Mouse (Mus musculus) MEL (cell line): ENCODE data around the gene Gm49325. TPM values are rescaled to one million over a fixed set of nuclear protein-coding genes. Genes with fewer than 3 reads are reported as not detected.

Experiments
- DNase-seq: peaks from one replicate; pipeline ENCODE4 v3.0.0; 2011; ENCODE audit warnings: low read depth, low spot score
- H3K27ac ChIP-seq: 2 replicates; pipeline ENCODE4 v1.5.1; 2012; ENCODE audit warnings: low read depth, mild to moderate bottlenecking, control low read depth, low read length, moderate library complexity; ENCODE audit not compliant: control insufficient read depth
- H3K27me3 ChIP-seq, 2 experiments: fragments of 150-350 bp in 1 of 2; sonication (generic) in 1 of 2; 2 replicates each; pipeline ENCODE4 v1.6.1; 2012; ENCODE audit warnings: low read length in 2 of 2, mild to moderate bottlenecking in 2 of 2, improper control_type of control experiment in 1 of 2, moderate library complexity in 1 of 2; ENCODE audit not compliant: insufficient read depth in 2 of 2, control insufficient read depth in 1 of 2
- H3K36me3 ChIP-seq, 2 experiments: 2 replicates each; pipeline ENCODE4 v1.6.1; 2012 to 2014; ENCODE audit warnings: low read length in 2 of 2, improper control_type of control experiment in 1 of 2, inconsistent platforms in 1 of 2, mild to moderate bottlenecking in 1 of 2; ENCODE audit not compliant: insufficient read depth in 2 of 2, control insufficient read depth in 1 of 2
- H3K4me1 ChIP-seq, 2 experiments: fragments of 150-350 bp in 1 of 2; sonication (generic) in 1 of 2; 2 replicates each; pipeline ENCODE4 v1.6.1; 2012; ENCODE audit warnings: low read length in 2 of 2, improper control_type of control experiment in 1 of 2, mild to moderate bottlenecking in 1 of 2; ENCODE audit not compliant: insufficient read depth in 2 of 2, control insufficient read depth in 1 of 2
- H3K4me3 ChIP-seq, 2 experiments: fragments of 150-350 bp in 1 of 2; sonication (generic) in 1 of 2; 2 replicates each; pipeline ENCODE4 v1.5.1; 2012; ENCODE audit warnings: low read depth in 2 of 2, low read length in 2 of 2, mild to moderate bottlenecking in 2 of 2, moderate library complexity in 2 of 2, control low read depth in 1 of 2, improper control_type of control experiment in 1 of 2; ENCODE audit not compliant: control insufficient read depth in 1 of 2, insufficient read depth in 1 of 2
- H3K79me2 ChIP-seq: 2 replicates; pipeline ENCODE4 v1.6.1; 2012; ENCODE audit warnings: mild to moderate bottlenecking, low read length, moderate library complexity; ENCODE audit not compliant: control insufficient read depth, poor library complexity, insufficient read depth
- H3K9ac ChIP-seq: 2 replicates; pipeline ENCODE4 v1.6.1; 2012; ENCODE audit warnings: low read depth, mild to moderate bottlenecking, control low read depth, low read length, moderate library complexity; ENCODE audit not compliant: control insufficient read depth, poor library complexity, severe bottlenecking
- H3K9me3 ChIP-seq: fragments of 150-350 bp; sonication (generic); replicated peaks from 2 replicates; pipeline ENCODE4 v1.6.1; 2012; ENCODE audit warnings: mild to moderate bottlenecking, low read length, improper control_type of control experiment, moderate library complexity; ENCODE audit not compliant: insufficient read depth
- BHLHE40 ChIP-seq: IDR thresholded peaks from 2 replicates; pipeline ENCODE4 v1.6.1; 2012; ENCODE audit warnings: low read depth, mild to moderate bottlenecking, inconsistent platforms, low read length, improper control_type of control experiment, borderline replicate concordance
- EP300 ChIP-seq, 2 experiments: IDR thresholded peaks; 2 replicates each; pipeline ENCODE4 v1.6.1; 2011; ENCODE audit warnings: improper control_type of control experiment in 2 of 2, low read length in 2 of 2, low read depth in 1 of 2, mild to moderate bottlenecking in 1 of 2
- ETS1 ChIP-seq: IDR thresholded peaks from 2 replicates; pipeline ENCODE4 v1.6.1; 2012; ENCODE audit warnings: low read depth, mild to moderate bottlenecking, inconsistent platforms, low read length, improper control_type of control experiment, moderate library complexity
- GATA1 ChIP-seq: IDR thresholded peaks from 2 replicates; pipeline ENCODE4 v1.6.1; 2011; ENCODE audit warnings: low read depth, low read length, improper control_type of control experiment
- JUND ChIP-seq: IDR thresholded peaks from 2 replicates; pipeline ENCODE4 v1.6.1; 2011; ENCODE audit warnings: low read depth, mild to moderate bottlenecking, improper control_type of control experiment, low read length
- MAFK ChIP-seq: IDR thresholded peaks from 2 replicates; pipeline ENCODE4 v1.6.1; 2011; ENCODE audit warnings: low read depth, mild to moderate bottlenecking, low read length, improper control_type of control experiment, borderline replicate concordance
- MAX ChIP-seq: IDR thresholded peaks from 2 replicates; pipeline ENCODE4 v1.6.1; 2011; ENCODE audit warnings: low read length, improper control_type of control experiment
- MAZ ChIP-seq: IDR thresholded peaks from 2 replicates; pipeline ENCODE4 v1.6.1; 2012; ENCODE audit warnings: low read depth, mild to moderate bottlenecking, inconsistent platforms, low read length, improper control_type of control experiment
- MEF2A ChIP-seq: IDR thresholded peaks from 2 replicates; pipeline ENCODE4 v1.6.1; 2014; ENCODE audit warnings: low read depth, mild to moderate bottlenecking, inconsistent platforms, low read length, improper control_type of control experiment; ENCODE audit not compliant: poor library complexity, insufficient replicate concordance, severe bottlenecking; ENCODE audit errors: extremely low read depth
- MXI1 ChIP-seq: IDR thresholded peaks from 2 replicates; pipeline ENCODE4 v1.6.1; 2011; ENCODE audit warnings: mild to moderate bottlenecking, low read depth, low read length, improper control_type of control experiment
- MYB ChIP-seq: IDR thresholded peaks from 2 replicates; pipeline ENCODE4 v1.6.1; 2011; ENCODE audit warnings: mild to moderate bottlenecking, low read depth, low read length, improper control_type of control experiment
- MYC ChIP-seq: IDR thresholded peaks from 2 replicates; pipeline ENCODE4 v1.6.1; 2011; ENCODE audit warnings: low read depth, mild to moderate bottlenecking, low read length, improper control_type of control experiment, moderate library complexity
- NELFE ChIP-seq: IDR thresholded peaks from 2 replicates; pipeline ENCODE4 v1.6.1; 2011; ENCODE audit warnings: low read depth, low read length, improper control_type of control experiment
- NRF1 ChIP-seq: IDR thresholded peaks from 2 replicates; pipeline ENCODE4 v1.6.1; 2014; ENCODE audit warnings: low read depth, mild to moderate bottlenecking, inconsistent platforms, low read length, improper control_type of control experiment, moderate library complexity; ENCODE audit not compliant: poor library complexity, insufficient read depth, severe bottlenecking
- POLR2A ChIP-seq, 2 experiments: IDR thresholded peaks; 2 replicates each; pipeline ENCODE4 v1.6.1; 2011 to 2012; ENCODE audit warnings: low read length in 2 of 2, mild to moderate bottlenecking in 2 of 2, control low read depth in 1 of 2, improper control_type of control experiment in 1 of 2, low read depth in 1 of 2, moderate library complexity in 1 of 2; ENCODE audit not compliant: control insufficient read depth in 1 of 2, insufficient read depth in 1 of 2, poor library complexity in 1 of 2
- POLR2AphosphoS2 ChIP-seq: IDR thresholded peaks from 2 replicates; pipeline ENCODE4 v1.6.1; 2011; ENCODE audit warnings: low read length, improper control_type of control experiment
- POLR2AphosphoS5 ChIP-seq: IDR thresholded peaks from 2 replicates; pipeline ENCODE4 v1.6.1; 2012; ENCODE audit warnings: low read depth, borderline replicate concordance, mild to moderate bottlenecking, inconsistent platforms, low read length, moderate library complexity, mixed read lengths
- RAD21 ChIP-seq: IDR thresholded peaks from 2 replicates; pipeline ENCODE4 v1.6.1; 2011; ENCODE audit warnings: mild to moderate bottlenecking, low read depth, low read length, improper control_type of control experiment
- RCOR1 ChIP-seq: IDR thresholded peaks from 2 replicates; pipeline ENCODE4 v1.6.1; 2012; ENCODE audit warnings: low read depth, mild to moderate bottlenecking, inconsistent platforms, low read length, improper control_type of control experiment
- SIN3A ChIP-seq: IDR thresholded peaks from 2 replicates; pipeline ENCODE4 v1.6.1; 2012; ENCODE audit warnings: low read length, improper control_type of control experiment, inconsistent platforms
- TAL1 ChIP-seq: IDR thresholded peaks from 2 replicates; pipeline ENCODE4 v1.6.1; 2012; ENCODE audit warnings: mild to moderate bottlenecking, inconsistent platforms, low read length, moderate library complexity, mixed read lengths
- TCF12 ChIP-seq: IDR thresholded peaks from 2 replicates; pipeline ENCODE4 v1.6.1; 2014; ENCODE audit warnings: low read depth, mild to moderate bottlenecking, inconsistent platforms, low read length, improper control_type of control experiment, moderate library complexity
- USF1 ChIP-seq: IDR thresholded peaks from 2 replicates; pipeline ENCODE4 v1.6.1; 2014; ENCODE audit warnings: low read depth, mild to moderate bottlenecking, inconsistent platforms, low read length, improper control_type of control experiment, moderate library complexity
- ZKSCAN1 ChIP-seq: IDR thresholded peaks from 2 replicates; pipeline ENCODE4 v1.6.1; 2012; ENCODE audit warnings: low read depth, mild to moderate bottlenecking, inconsistent platforms, low read length, improper control_type of control experiment, moderate library complexity
- polyA plus RNA-seq, 2 experiments: library from polyadenylated mRNA; stranded (reverse) in 1 of 2; unstranded in 1 of 2; fragments of >175 nt in 1 of 2; fragments of >200 nt in 1 of 2; gene quantifications; 2 replicates each; pipeline versions ENCODE4 v1.2.1 to v1.2.4; 2012; ENCODE audit warnings: low replicate concordance in 2 of 2, low read depth in 1 of 2; ENCODE audit not compliant: insufficient read length in 2 of 2, insufficient read depth in 1 of 2, missing spikeins in 1 of 2
- total RNA-seq: library from RNA; depleted of rRNA; stranded (reverse); fragments of 300-350 nt; gene quantifications from 2 replicates; pipeline ENCODE4 v1.2.3, GENCODE M21; 2012

The Gm49325 gene
- total and polyA plus RNA-seq, 3 experiments, result 1.0 to 3.7 TPM; not detected in 1

- Histone ChIP-seq H3K9ac (peak overlapping the region; percentile 53), H3K27ac (peak overlapping the region; percentile 70), H3K4me3 (peak overlapping the region; percentile 42 to 46), H3K9me3 (no peaks in the 10 kb centered on the region), H3K27me3 (no peaks in the 10 kb centered on the region), H3K4me1 (peaks cover 14 to 29% of the 10 kb centered on the region in 2 experiments), H3K79me2 (peaks cover 20% of the 10 kb centered on the region), H3K36me3 (peaks cover 0 to 24% of the 10 kb centered on the region in 2 experiments; a peak in 3 of 4 replicates)
- DNase-seq, result peak; percentile 85
- peak; percentile 42; the same call in 1 of the 2 replicates for TF ChIP-seq TCF12
- peak; percentile 98 for TF ChIP-seq MXI1
- TF ChIP-seq JUND, result no peak
- peak; percentile 62 for TF ChIP-seq USF1
- no peak for TF ChIP-seq MYB
- peak; percentile 18 to 29; a peak in 1 of 4 replicates for TF ChIP-seq POLR2A (IDR thresholded peaks at IDR 0.05; ENCODE audit: control insufficient read depth in 1 of 2, insufficient read depth in 1 of 2, low read depth in 1 of 2, low read length in 2 of 2, poor library complexity in 1 of 2)
- peak; percentile 73 for TF ChIP-seq MAX
- TF ChIP-seq GATA1, result peak; percentile 83
- peak; percentile 54; the same call in 1 of the 2 replicates for TF ChIP-seq NELFE
- no peak for TF ChIP-seq POLR2AphosphoS5
- TF ChIP-seq MAFK, result no peak; the same call in 1 of the 2 replicates
- TF ChIP-seq BHLHE40, result peak; percentile 98
- peak; percentile 96 for TF ChIP-seq SIN3A
- peak; percentile 83 for TF ChIP-seq ETS1
- TF ChIP-seq EP300 (IDR thresholded peaks at IDR 0.05; ENCODE audit: low read depth in 1 of 2, low read length in 2 of 2), result peak; percentile 52 to 80; a peak in 3 of 4 replicates
- no peak for TF ChIP-seq ZKSCAN1
- TF ChIP-seq RCOR1, result peak; percentile 62; the same call in 1 of the 2 replicates
- TF ChIP-seq MYC, result peak; percentile 67
- TF ChIP-seq RAD21, result no peak
- TF ChIP-seq MEF2A, result no peak
- TF ChIP-seq POLR2AphosphoS2, result 0 out of 2 replicates have a peak, but pooled peaks have one; percentile 44
- TF ChIP-seq MAZ, result peak; percentile 32; the same call in 1 of the 2 replicates
- TF ChIP-seq TAL1, result peak; percentile 34
- TF ChIP-seq NRF1, result peak; percentile 14; the same call in 1 of the 2 replicates
Observed at GRCm38 (mm10) chr10:77583795-77584422, 22.1 kb upstream of the Gm49325 start.
